Comparison of ENCODE assay signal across 19 mouse cellular contexts in genomic region chr2:169214396-169214795, GRCm38 (mm10).
DNase-seq lines count a peak whose midpoint lies in the region; ATAC-seq lines count a peak whose summit lies in the region.
"Had no signal": no experiment of that assay in that cellular context is flagged by ENCODE, and none has a peak within 500 bp of the region (broad histone marks: within the 10 kb centered on the region; RNA-seq: fewer than 3 reads in every experiment).

No protein-coding gene starts in this region.

- no peak for DNase-seq in forebrain, embryonic 10.5 days (ENCODE audit: extremely low spot score, low spot score)
- DNase-seq in forebrain, embryonic 14.5 days (ENCODE audit: low spot score), result no peak
- DNase-seq in kidney, adult 9 months, result peak; percentile 6
- DNase-seq in kidney, adult 8-10 months, result no peak
- DNase-seq in Muller cell, postnatal 12 days (ENCODE audit: inconsistent ontology term), result peak; percentile 2
- DNase-seq in limb, embryonic 10.5 days (ENCODE audit: low spot score), result no peak
- DNase-seq in left cerebral cortex, postnatal 25 days (ENCODE audit: low spot score in 2 of 2), result no peak
- DNase-seq: cerebellum, adult 2 months; cerebellum, postnatal 10 days; gastrocnemius, postnatal 36 days; heart, adult 18-20 months; heart, postnatal 36 days had no signal

- WGBS in forebrain, embryonic 10.5 days, result 88% methylated on average over 1 of the region's 1 CpGs
- WGBS in forebrain, embryonic 14.5 days, result 96% methylated on average over 1 of the region's 1 CpGs
- WGBS in limb, embryonic 10.5 days, result 81% methylated on average over 1 of the region's 1 CpGs

- no peaks in the 10 kb centered on the region for H3K9me3 ChIP-seq in forebrain, embryonic 10.5 days
- H3K9me3 ChIP-seq in forebrain, embryonic 14.5 days (replicated peaks; ENCODE audit: control insufficient read depth, low read length), result no peaks in the 10 kb centered on the region
- no peaks in the 10 kb centered on the region for H3K9me3 ChIP-seq in limb, embryonic 10.5 days (replicated peaks)
- H3K9me3 ChIP-seq: forebrain, embryonic 15.5 days; hindbrain, embryonic 15.5 days had no signal

- no peaks in the 10 kb centered on the region for H3K36me3 ChIP-seq in forebrain, embryonic 10.5 days (replicated peaks)
- H3K36me3 ChIP-seq in forebrain, embryonic 14.5 days (ENCODE audit: control insufficient read depth, insufficient read depth, low read length), result no peaks in the 10 kb centered on the region
- H3K36me3 ChIP-seq in limb, embryonic 10.5 days, result no peaks in the 10 kb centered on the region
- H3K36me3 ChIP-seq: embryonic facial prominence, embryonic 10.5 days; forebrain, embryonic 15.5 days; G1E; heart, embryonic 13.5 days; hindbrain, embryonic 15.5 days had no signal

- no peak overlapping the region for H3K9ac ChIP-seq in forebrain, embryonic 14.5 days (ENCODE audit: low read length)
- H3K9ac ChIP-seq: forebrain, embryonic 15.5 days; heart, embryonic 13.5 days; hindbrain, embryonic 15.5 days had no signal

- H3K4me2 ChIP-seq in forebrain, embryonic 14.5 days (ENCODE audit: low read length), result no peak overlapping the region
- H3K4me2 ChIP-seq: forebrain, embryonic 15.5 days; heart, embryonic 13.5 days; hindbrain, embryonic 15.5 days had no signal

- H3K4me1 ChIP-seq in forebrain, embryonic 10.5 days, result peaks cover 30% of the 10 kb centered on the region
- no peaks in the 10 kb centered on the region for H3K4me1 ChIP-seq in forebrain, embryonic 14.5 days (ENCODE audit: control insufficient read depth, insufficient read depth, low read length)
- peaks cover 50% of the 10 kb centered on the region for H3K4me1 ChIP-seq in limb, embryonic 10.5 days

- H3K4me3 ChIP-seq in forebrain, embryonic 10.5 days, result no peak overlapping the region
- H3K4me3 ChIP-seq in forebrain, embryonic 14.5 days (ENCODE audit: low read depth, low read length), result no peak overlapping the region
- H3K4me3 ChIP-seq in limb, embryonic 10.5 days, result no peak overlapping the region
- H3K4me3 ChIP-seq: embryonic facial prominence, embryonic 10.5 days; forebrain, embryonic 15.5 days; heart, embryonic 13.5 days; hindbrain, embryonic 15.5 days had no signal

- no peak for ATAC-seq in forebrain, embryonic 14.5 days
- ATAC-seq: activated CD4-positive, CD25-positive, alpha-beta regulatory T cell, adult 4 months; forebrain, embryonic 15.5 days; intestine, embryonic 16.5 days had no signal

- intact Hi-C loops in left cerebral cortex, postnatal 25 days (cut with DNase I), result no loop called here

- no peaks in the 10 kb centered on the region for H3K27me3 ChIP-seq in forebrain, embryonic 10.5 days (ENCODE audit: poor library complexity, severe bottlenecking)
- no peaks in the 10 kb centered on the region for H3K27me3 ChIP-seq in forebrain, embryonic 14.5 days (replicated peaks; ENCODE audit: control insufficient read depth, insufficient read depth, low read length)
- H3K27me3 ChIP-seq in limb, embryonic 10.5 days (ENCODE audit: low read depth, poor library complexity, severe bottlenecking), result no peaks in the 10 kb centered on the region
- H3K27me3 ChIP-seq: forebrain, embryonic 15.5 days; heart, embryonic 13.5 days; hindbrain, embryonic 15.5 days had no signal

- 0 out of 2 replicates have a peak overlapping the region, but pooled peaks have one; percentile 26 for H3K27ac ChIP-seq in forebrain, embryonic 10.5 days
- no peak overlapping the region for H3K27ac ChIP-seq in forebrain, embryonic 14.5 days (ENCODE audit: low read depth, low read length)
- H3K27ac ChIP-seq in limb, embryonic 10.5 days, result peak overlapping the region; percentile 71; the same call in 1 of the 2 replicates
- H3K27ac ChIP-seq: embryonic facial prominence, embryonic 10.5 days; forebrain, embryonic 15.5 days; hindbrain, embryonic 15.5 days had no signal

Comparison
In these comparisons a context has a peak if more than half of its experiments do, and no peak if none do; other contexts are left out.
1. DNase-seq: peak in kidney, adult 9 months (single experiment) and Muller cell, postnatal 12 days (single experiment); none in forebrain, embryonic 10.5 days (single experiment), forebrain, embryonic 14.5 days (single experiment), kidney, adult 8-10 months (0 of 2), limb, embryonic 10.5 days (single experiment) and left cerebral cortex, postnatal 25 days (0 of 2).